Comparison of ENCODE assay signal across 29 mouse cellular contexts in the genomic region with DNA sequence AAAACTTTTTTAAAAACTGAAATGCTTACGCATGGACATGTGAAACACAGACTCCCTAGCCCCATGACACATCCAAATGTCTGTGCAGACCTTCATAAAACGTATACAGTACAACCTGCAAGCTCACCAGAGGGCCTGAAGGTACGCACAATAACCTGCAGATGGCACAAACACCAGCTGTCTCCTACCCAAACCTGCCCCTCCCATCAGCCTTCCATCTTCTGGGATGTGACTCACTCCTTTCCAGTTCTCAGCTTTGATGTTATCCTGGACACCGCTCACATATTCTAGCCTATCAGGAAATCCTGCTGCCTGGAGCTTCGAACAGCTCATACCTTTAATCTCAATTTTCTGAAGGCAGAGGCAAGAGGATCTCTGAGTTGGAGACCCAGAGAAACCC.
A peak's percentile ranks its signal among the peaks of the same experiment; 100 is the strongest.
DNase-seq lines count a peak whose midpoint lies in the region; ATAC-seq and TF ChIP-seq lines count a peak whose summit lies in the region.
"Had no signal": no experiment of that assay in that cellular context is flagged by ENCODE, and none has a peak within 500 bp of the region (broad histone marks: within the 10 kb centered on the region; RNA-seq: fewer than 3 reads in every experiment).

No protein-coding gene starts in this region.

- WGBS in midbrain, postnatal 0 days: 88% methylated on average over 5 of the region's 5 CpGs
- 87% methylated on average over 5 of the region's 5 CpGs for WGBS in midbrain, embryonic 14.5 days

- no peaks in the 10 kb centered on the region for H3K9me3 ChIP-seq in midbrain, postnatal 0 days (ENCODE audit: low read length)
- no peaks in the 10 kb centered on the region for H3K9me3 ChIP-seq in midbrain, embryonic 14.5 days (ENCODE audit: control insufficient read depth, low read length)
- H3K9me3 ChIP-seq: embryonic facial prominence, embryonic 12.5 days; embryonic facial prominence, embryonic 15.5 days; forebrain, embryonic 12.5 days; forebrain, embryonic 15.5 days; heart, embryonic 10.5 days; heart, embryonic 13.5 days; hindbrain, embryonic 12.5 days; hindbrain, embryonic 15.5 days; intestine, embryonic 15.5 days had no signal

- H3K27ac ChIP-seq in midbrain, postnatal 0 days (ENCODE audit: low read depth, low read length): no peak overlapping the region
- no peak overlapping the region for H3K27ac ChIP-seq in midbrain, embryonic 14.5 days (replicated peaks; ENCODE audit: low read depth, low read length)
- H3K27ac ChIP-seq: embryonic facial prominence, embryonic 12.5 days; embryonic facial prominence, embryonic 15.5 days; forebrain, embryonic 12.5 days; heart, adult 2 months; heart, embryonic 10.5 days; heart, embryonic 13.5 days; hindbrain, embryonic 12.5 days; hindbrain, embryonic 15.5 days; intestine, embryonic 15.5 days had no signal

- H3K4me3 ChIP-seq in midbrain, postnatal 0 days (ENCODE audit: low read depth, low read length): no peak overlapping the region
- no peak overlapping the region for H3K4me3 ChIP-seq in midbrain, embryonic 14.5 days (replicated peaks; ENCODE audit: low read depth, low read length)
- H3K4me3 ChIP-seq: embryonic facial prominence, embryonic 12.5 days; embryonic facial prominence, embryonic 15.5 days; forebrain, embryonic 12.5 days; forebrain, embryonic 15.5 days; heart, adult 2 months; heart, embryonic 10.5 days; heart, embryonic 13.5 days; hindbrain, embryonic 12.5 days; hindbrain, embryonic 15.5 days; intestine, embryonic 15.5 days had no signal

- TF ChIP-seq POLR2A in brain, embryonic 14.5 days (IDR thresholded peaks at IDR 0.05; ENCODE audit: borderline replicate concordance, extremely low read depth, insufficient read depth, insufficient read length, poor library complexity, severe bottlenecking): no peak

- H3K9ac ChIP-seq in midbrain, postnatal 0 days (replicated peaks; ENCODE audit: low read length, poor library complexity, severe bottlenecking): no peak overlapping the region
- no peak overlapping the region for H3K9ac ChIP-seq in midbrain, embryonic 14.5 days (replicated peaks; ENCODE audit: low read length)
- H3K9ac ChIP-seq: embryonic facial prominence, embryonic 12.5 days; embryonic facial prominence, embryonic 15.5 days; forebrain, embryonic 12.5 days; forebrain, embryonic 15.5 days; heart, embryonic 13.5 days; hindbrain, embryonic 12.5 days; hindbrain, embryonic 15.5 days; intestine, embryonic 15.5 days had no signal

- no peak overlapping the region for H3K4me2 ChIP-seq in midbrain, postnatal 0 days (ENCODE audit: low read depth, low read length, poor library complexity, severe bottlenecking)
- no peak overlapping the region for H3K4me2 ChIP-seq in midbrain, embryonic 14.5 days (ENCODE audit: low read length)
- H3K4me2 ChIP-seq: embryonic facial prominence, embryonic 12.5 days; embryonic facial prominence, embryonic 15.5 days; forebrain, embryonic 12.5 days; forebrain, embryonic 15.5 days; heart, embryonic 13.5 days; hindbrain, embryonic 12.5 days; hindbrain, embryonic 15.5 days; intestine, embryonic 15.5 days had no signal

- ATAC-seq in midbrain, postnatal 0 days (ENCODE audit: low FRiP score): no peak
- ATAC-seq in midbrain, embryonic 14.5 days (ENCODE audit: low FRiP score, low TSS enrichment): no peak
- ATAC-seq: CD4-positive, CD25-positive, alpha-beta regulatory T cell, adult 4 months; forebrain, embryonic 15.5 days; intestine, embryonic 15.5 days; Patski had no signal

- no peaks in the 10 kb centered on the region for H3K4me1 ChIP-seq in midbrain, postnatal 0 days (ENCODE audit: insufficient read depth, low read length)
- H3K4me1 ChIP-seq in midbrain, embryonic 14.5 days (ENCODE audit: control insufficient read depth, insufficient read depth, low read length): peaks cover 18% of the 10 kb centered on the region; the same call in 1 of the 2 replicates

- DNase-seq in adrenal gland, adult 2 months: peak; percentile 13
- no peak for DNase-seq in adrenal gland, postnatal 25 days
- no peak for DNase-seq in midbrain, postnatal 0 days (ENCODE audit: low spot score)
- DNase-seq in midbrain, embryonic 14.5 days: no peak
- peak; percentile 25 for DNase-seq in MN1 (ENCODE audit: low spot score)
- peak; percentile 27 for DNase-seq in brain, embryonic 14.5 days (ENCODE audit: low read depth)
- DNase-seq in right cerebral cortex, postnatal 4 days: no peak
- DNase-seq in spleen, adult 18-20 months: no peak
- DNase-seq: adrenal gland, adult 8-10 months; adrenal gland, postnatal 36 days; cerebellum, adult 11-12 months; cerebellum, adult 9-10 months; cerebellum, postnatal 14 days; gastrocnemius, postnatal 10 days; heart, adult 2 months; heart, postnatal 14 days; heart, postnatal 4 days; kidney, adult 11 months had no signal

- H3K27me3 ChIP-seq in midbrain, postnatal 0 days (ENCODE audit: insufficient read depth, low read length): no peaks in the 10 kb centered on the region
- H3K27me3 ChIP-seq in midbrain, embryonic 14.5 days (ENCODE audit: control insufficient read depth, insufficient read depth, low read length): no peaks in the 10 kb centered on the region
- H3K27me3 ChIP-seq: forebrain, embryonic 15.5 days; hindbrain, embryonic 15.5 days; Patski had no signal

- TF ChIP-seq CTCF in midbrain, postnatal 0 days (IDR thresholded peaks at IDR 0.05): 0 out of 2 replicates have a peak, but pooled peaks have one; percentile 1
- no peak for TF ChIP-seq CTCF in brain, embryonic 14.5 days (IDR thresholded peaks at IDR 0.05; ENCODE audit: borderline replicate concordance, extremely low read depth, insufficient read depth, insufficient read length)

- no peaks in the 10 kb centered on the region for H3K36me3 ChIP-seq in midbrain, postnatal 0 days (ENCODE audit: insufficient read depth, low read length)
- no peaks in the 10 kb centered on the region for H3K36me3 ChIP-seq in midbrain, embryonic 14.5 days (ENCODE audit: control insufficient read depth, insufficient read depth, low read length)
- H3K36me3 ChIP-seq: embryonic facial prominence, embryonic 12.5 days; embryonic facial prominence, embryonic 15.5 days; forebrain, embryonic 12.5 days; forebrain, embryonic 15.5 days; heart, embryonic 10.5 days; heart, embryonic 13.5 days; hindbrain, embryonic 12.5 days; hindbrain, embryonic 15.5 days; intestine, embryonic 15.5 days had no signal

Comparison
In these comparisons a context has a peak if more than half of its experiments do, and no peak if none do; other contexts are left out.
1. DNase-seq: peak in adrenal gland, adult 2 months (single experiment), MN1 (single experiment) and brain, embryonic 14.5 days (single experiment); none in adrenal gland, postnatal 25 days (single experiment), midbrain, postnatal 0 days (single experiment), midbrain, embryonic 14.5 days (single experiment), right cerebral cortex, postnatal 4 days (single experiment) and spleen, adult 18-20 months (0 of 2).